Mouse (Mus musculus) limb, embryonic 15.5 days (tissue): Measurements from ENCODE around the gene Mob3b. TPM values are rescaled to one million over a fixed set of nuclear protein-coding genes. Genes with fewer than 3 reads are reported as not detected.

Experiments
- ATAC-seq: fragments of 200-750 bp; cut with Nextera tagmentation; 2 replicates; pipeline ENCODE4 v1.8.0; 2017; ENCODE audit warnings: low read depth, moderate TSS enrichment; ENCODE audit not compliant: insufficient number of reproducible peaks, low FRiP score, low TSS enrichment
- H3K27ac ChIP-seq: fragments of 300-500 bp; sonication (generic); 2 replicates; pipeline ENCODE4 v1.5.1; 2015; ENCODE audit warnings: moderate library complexity, mild to moderate bottlenecking, inconsistent platforms
- H3K27me3 ChIP-seq: fragments of 300-500 bp; sonication (generic); 2 replicates; pipeline ENCODE4 v1.6.1; 2015; ENCODE audit warnings: inconsistent platforms
- H3K36me3 ChIP-seq: fragments of 300-500 bp; sonication (generic); 2 replicates; pipeline ENCODE4 v1.6.1; 2015; ENCODE audit warnings: inconsistent platforms
- H3K4me1 ChIP-seq: fragments of 300-500 bp; sonication (generic); 2 replicates; pipeline ENCODE4 v1.6.1; 2015; ENCODE audit warnings: inconsistent platforms
- H3K4me2 ChIP-seq: fragments of 300-500 bp; sonication (generic); 2 replicates; pipeline ENCODE4 v1.6.1; 2015; ENCODE audit warnings: mild to moderate bottlenecking, inconsistent platforms
- H3K4me3 ChIP-seq: fragments of 300-500 bp; sonication (generic); 2 replicates; pipeline ENCODE4 v1.5.1; 2015; ENCODE audit warnings: mild to moderate bottlenecking, inconsistent platforms
- H3K9ac ChIP-seq: fragments of 300-500 bp; sonication (generic); 2 replicates; pipeline ENCODE4 v1.6.1; 2015; ENCODE audit warnings: inconsistent platforms
- H3K9me3 ChIP-seq: fragments of 300-500 bp; sonication (generic); 2 replicates; pipeline ENCODE4 v1.6.1; 2016; ENCODE audit warnings: inconsistent platforms
- WGBS: fragments of 180-500 bp; shearing (Covaris S2); methylation state at CpG from one replicate; pipeline ENCODE4 v1.1.7; 2015; 5-methylcytosine and 5-hydroxymethylcytosine counted together
- polyA plus RNA-seq: library from polyadenylated mRNA; unstranded; fragments of >200 nt; fragmentation: Nextera tagmentation; extraction: Ambion mirVana; gene quantifications from 2 replicates; pipeline ENCODE4 v1.2.1, GENCODE M21; 2015

Gene Mob3b
- polyA plus RNA-seq, 1 experiment from 2014 or later: 12.8 TPM

- no peaks in the 10 kb centered on the region for H3K9me3 ChIP-seq
- H3K4me2 ChIP-seq: no peak overlapping the region
- 9% methylated on average over 5 of the region's 6 CpGs for WGBS
- H3K27me3 ChIP-seq: no peaks in the 10 kb centered on the region
- no peak overlapping the region for H3K27ac ChIP-seq
- H3K36me3 ChIP-seq: no peaks in the 10 kb centered on the region
- H3K4me3 ChIP-seq: no peak overlapping the region
- ATAC-seq: no peak
- no peak overlapping the region for H3K9ac ChIP-seq
- peaks cover 16% of the 10 kb centered on the region; the same call in 1 of the 2 replicates for H3K4me1 ChIP-seq
These were observed 31.9 kb downstream of the Mob3b start for GRCm38 (mm10) chr4:35125299-35125777.

GRCm38 (mm10) chr4:35124027-35124426 lies 33.3 kb downstream of the Mob3b start:
- Histone ChIP-seq H3K9me3 (no peaks in the 10 kb centered on the region), H3K4me1 (peaks cover 19% of the 10 kb centered on the region; the same call in 1 of the 2 replicates), H3K4me2 (no peak overlapping the region), H3K27ac (no peak overlapping the region), H3K9ac (no peak overlapping the region), H3K36me3 (no peaks in the 10 kb centered on the region), H3K4me3 (no peak overlapping the region), H3K27me3 (no peaks in the 10 kb centered on the region)
- 87% methylated on average over 11 of the region's 11 CpGs for WGBS
- ATAC-seq: no peak

GRCm38 (mm10) chr4:35123087-35123486 lies 34.2 kb downstream of the Mob3b start:
- Histone ChIP-seq H3K27me3 (no peaks in the 10 kb centered on the region), H3K9ac (no peak overlapping the region), H3K36me3 (no peaks in the 10 kb centered on the region), H3K9me3 (no peaks in the 10 kb centered on the region), H3K4me2 (no peak overlapping the region), H3K4me1 (peaks cover 19% of the 10 kb centered on the region; the same call in 1 of the 2 replicates), H3K4me3 (no peak overlapping the region), H3K27ac (no peak overlapping the region)
- 58% methylated on average over 5 of the region's 5 CpGs for WGBS
- no peak for ATAC-seq

- H3K36me3 ChIP-seq: no peaks in the 10 kb centered on the region
- H3K9ac ChIP-seq: no peak overlapping the region
- 38% methylated on average over 12 of the region's 12 CpGs for WGBS
- H3K9me3 ChIP-seq: no peaks in the 10 kb centered on the region
- peaks cover 19% of the 10 kb centered on the region; the same call in 1 of the 2 replicates for H3K4me1 ChIP-seq
- H3K4me3 ChIP-seq: no peak overlapping the region
- H3K27me3 ChIP-seq: no peaks in the 10 kb centered on the region
- no peak overlapping the region for H3K4me2 ChIP-seq
- H3K27ac ChIP-seq: no peak overlapping the region
- no peak for ATAC-seq
These were observed 36.2 kb downstream of the Mob3b start for GRCm38 (mm10) chr4:35121060-35121459.

GRCm38 (mm10) chr4:35120575-35120974 lies 36.7 kb downstream of the Mob3b start:
- Histone ChIP-seq H3K4me1 (peaks cover 19% of the 10 kb centered on the region; the same call in 1 of the 2 replicates), H3K27ac (no peak overlapping the region), H3K36me3 (no peaks in the 10 kb centered on the region), H3K9me3 (no peaks in the 10 kb centered on the region), H3K4me2 (no peak overlapping the region), H3K27me3 (no peaks in the 10 kb centered on the region), H3K9ac (no peak overlapping the region), H3K4me3 (no peak overlapping the region)
- ATAC-seq: no peak
- WGBS: 76% methylated on average over 8 of the region's 8 CpGs

- no peak overlapping the region for H3K9ac ChIP-seq
- no peak overlapping the region for H3K27ac ChIP-seq
- H3K4me1 ChIP-seq: peaks cover 15% of the 10 kb centered on the region; the same call in 1 of the 2 replicates
- 34% methylated on average over 4 of the region's 4 CpGs for WGBS
- no peak overlapping the region for H3K4me3 ChIP-seq
- no peak for ATAC-seq
- no peak overlapping the region for H3K4me2 ChIP-seq
- no peaks in the 10 kb centered on the region for H3K36me3 ChIP-seq
- H3K9me3 ChIP-seq: no peaks in the 10 kb centered on the region
- H3K27me3 ChIP-seq: no peaks in the 10 kb centered on the region
These were observed 37.1 kb downstream of the Mob3b start for GRCm38 (mm10) chr4:35120159-35120558.

- no peak overlapping the region for H3K9ac ChIP-seq
- H3K9me3 ChIP-seq: no peaks in the 10 kb centered on the region
- no peak for ATAC-seq
- no peak overlapping the region for H3K4me3 ChIP-seq
- peaks cover 14% of the 10 kb centered on the region; the same call in 1 of the 2 replicates for H3K4me1 ChIP-seq
- H3K27ac ChIP-seq: no peak overlapping the region
- H3K27me3 ChIP-seq: no peaks in the 10 kb centered on the region
- H3K36me3 ChIP-seq: no peaks in the 10 kb centered on the region
- WGBS: 72% methylated on average over 2 of the region's 2 CpGs
- H3K4me2 ChIP-seq: no peak overlapping the region
These were observed 38.4 kb downstream of the Mob3b start for GRCm38 (mm10) chr4:35118851-35119250.

GRCm38 (mm10) chr4:35117144-35117543 lies 40.1 kb downstream of the Mob3b start:
- Histone ChIP-seq H3K36me3 (no peaks in the 10 kb centered on the region), H3K4me2 (no peak overlapping the region), H3K27ac (no peak overlapping the region), H3K4me3 (no peak overlapping the region), H3K9me3 (no peaks in the 10 kb centered on the region), H3K27me3 (no peaks in the 10 kb centered on the region), H3K9ac (no peak overlapping the region), H3K4me1 (peaks cover 14% of the 10 kb centered on the region)
- WGBS: 90% methylated on average over 3 of the region's 3 CpGs
- ATAC-seq: no peak

- no peaks in the 10 kb centered on the region for H3K27me3 ChIP-seq
- 65% methylated on average over 6 of the region's 6 CpGs for WGBS
- H3K9ac ChIP-seq: no peak overlapping the region
- peaks cover 12% of the 10 kb centered on the region for H3K4me1 ChIP-seq
- H3K9me3 ChIP-seq: no peaks in the 10 kb centered on the region
- H3K4me2 ChIP-seq: no peak overlapping the region
- no peak overlapping the region for H3K27ac ChIP-seq
- H3K4me3 ChIP-seq: no peak overlapping the region
- no peaks in the 10 kb centered on the region for H3K36me3 ChIP-seq
- no peak for ATAC-seq
These were observed 41.4 kb downstream of the Mob3b start for GRCm38 (mm10) chr4:35115933-35116332.

- no peaks in the 10 kb centered on the region for H3K36me3 ChIP-seq
- ATAC-seq: no peak
- no peaks in the 10 kb centered on the region for H3K27me3 ChIP-seq
- no peak overlapping the region for H3K4me2 ChIP-seq
- no peaks in the 10 kb centered on the region for H3K9me3 ChIP-seq
- no peak overlapping the region for H3K4me3 ChIP-seq
- H3K4me1 ChIP-seq: peaks cover 9% of the 10 kb centered on the region; the same call in 1 of the 2 replicates
- no peak overlapping the region for H3K9ac ChIP-seq
- 78% methylated on average over 2 of the region's 2 CpGs for WGBS
- H3K27ac ChIP-seq: no peak overlapping the region
These were observed 42.3 kb downstream of the Mob3b start for GRCm38 (mm10) chr4:35114950-35115349.

GRCm38 (mm10) chr4:35113516-35114248 lies 43.6 kb downstream of the Mob3b start:
- Histone ChIP-seq H3K4me3 (no peak overlapping the region), H3K4me1 (peaks cover 5% of the 10 kb centered on the region; the same call in 1 of the 2 replicates), H3K9ac (no peak overlapping the region), H3K9me3 (no peaks in the 10 kb centered on the region), H3K27me3 (no peaks in the 10 kb centered on the region), H3K36me3 (no peaks in the 10 kb centered on the region), H3K4me2 (no peak overlapping the region), H3K27ac (no peak overlapping the region)
- 72% methylated on average over 13 of the region's 13 CpGs for WGBS
- ATAC-seq: no peak

- Histone ChIP-seq H3K36me3 (no peaks in the 10 kb centered on the region), H3K9me3 (no peaks in the 10 kb centered on the region), H3K9ac (no peak overlapping the region), H3K4me2 (no peak overlapping the region), H3K27ac (no peak overlapping the region), H3K27me3 (no peaks in the 10 kb centered on the region), H3K4me3 (no peak overlapping the region), H3K4me1 (peaks cover 5% of the 10 kb centered on the region; the same call in 1 of the 2 replicates)
- 73% methylated on average over 4 of the region's 4 CpGs for WGBS
- no peak for ATAC-seq
These were observed 44.8 kb downstream of the Mob3b start for GRCm38 (mm10) chr4:35112452-35112851.
